ENCODE assay signal across 9 mouse cellular contexts in the genomic region with DNA sequence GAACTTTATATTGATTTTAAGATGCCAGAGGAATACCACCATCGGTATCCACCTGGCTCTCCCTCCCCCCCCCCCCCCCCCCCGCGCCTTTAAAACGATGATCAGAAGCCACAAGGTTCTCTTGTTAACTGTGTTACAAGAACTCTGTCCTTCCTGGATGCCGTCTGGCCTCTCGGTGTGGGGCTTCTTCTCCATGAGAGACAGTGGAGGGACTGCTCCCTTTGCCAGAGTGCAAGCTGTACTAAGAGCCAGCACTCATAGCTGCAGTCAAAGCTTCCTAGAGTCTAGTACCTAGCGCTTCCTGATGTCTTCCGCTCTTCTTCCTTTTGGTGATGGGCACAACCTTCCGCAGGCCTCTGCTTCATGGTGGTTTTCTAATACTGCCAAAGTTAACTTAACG.
"Had no signal": no experiment of that assay in that cellular context is flagged by ENCODE, and none has a peak within 500 bp of the region (broad histone marks: within the 10 kb centered on the region; RNA-seq: fewer than 3 reads in every experiment).

No protein-coding gene starts in this region.

- H3K9me3 ChIP-seq: lung, embryonic 15.5 days; megakaryocyte, embryonic 14.5 days; midbrain, embryonic 12.5 days had no signal

- H3K27me3 ChIP-seq: lung, embryonic 15.5 days; megakaryocyte, embryonic 14.5 days; midbrain, embryonic 12.5 days had no signal

- H3K4me2 ChIP-seq: liver, embryonic 11.5 days; lung, embryonic 15.5 days; midbrain, embryonic 12.5 days had no signal

- H3K27ac ChIP-seq: kidney, postnatal 0 days; lung, embryonic 15.5 days; macrophage; midbrain, embryonic 12.5 days; stomach, postnatal 0 days had no signal

- H3K4me1 ChIP-seq: lung, embryonic 15.5 days; megakaryocyte, embryonic 14.5 days had no signal

- DNase-seq: thymus, postnatal 14 days had no signal

- H3K4me3 ChIP-seq: layer of hippocampus, adult 2 months; lung, embryonic 15.5 days; megakaryocyte, embryonic 14.5 days; midbrain, embryonic 12.5 days had no signal

- H3K9ac ChIP-seq: lung, embryonic 15.5 days; midbrain, embryonic 12.5 days had no signal
